Mouse (Mus musculus) olfactory bulb, adult 2 months (tissue): ENCODE measurements around the gene A1cf. TPM values are rescaled to one million over a fixed set of nuclear protein-coding genes. Genes with fewer than 3 reads are reported as not detected.

ENCODE experiments used
- H3K27ac ChIP-seq: fragments of 200-500 bp; 2 replicates; pipeline ENCODE4 v1.5.1; 2012; ENCODE audit warnings: low read depth, low read length; ENCODE audit not compliant: insufficient read depth
- H3K4me1 ChIP-seq: fragments of 200-500 bp; 2 replicates; pipeline ENCODE4 v1.6.1; 2012; ENCODE audit warnings: low read length; ENCODE audit not compliant: control insufficient read depth, insufficient read depth
- H3K4me3 ChIP-seq: fragments of 200-500 bp; 2 replicates; pipeline ENCODE4 v1.5.1; 2012; ENCODE audit warnings: mild to moderate bottlenecking, low read depth, low read length, moderate library complexity; ENCODE audit not compliant: insufficient read depth
- CTCF ChIP-seq: fragments of 200-500 bp; IDR thresholded peaks from 2 replicates; pipeline ENCODE4 v1.5.1; 2012; ENCODE audit warnings: low read depth, mild to moderate bottlenecking, low read length, moderate library complexity; ENCODE audit not compliant: insufficient read depth
- POLR2A ChIP-seq: fragments of 200-500 bp; IDR thresholded peaks from 2 replicates; pipeline ENCODE4 v1.6.1; 2012; ENCODE audit warnings: mild to moderate bottlenecking, low read depth, low read length, moderate library complexity; ENCODE audit not compliant: insufficient read depth
- WGBS: fragments of 180-500 bp; shearing (Covaris S2); methylation state at CpG from one replicate; pipeline ENCODE4 v1.1.7; 2018; 5-methylcytosine and 5-hydroxymethylcytosine counted together
- polyA plus RNA-seq: library from polyadenylated mRNA; stranded (reverse); fragments of >200 nt; gene quantifications from 2 replicates; pipeline ENCODE4 v1.2.4, GENCODE M21; 2012; ENCODE audit warnings: low replicate concordance; ENCODE audit not compliant: missing spikeins, insufficient read depth, insufficient read length

A1cf gene
- polyA plus RNA-seq, 1 experiment: not detected

- no peak overlapping the region for H3K4me3 ChIP-seq
- TF ChIP-seq CTCF (no peak), POLR2A (no peak)
- no peaks in the 10 kb centered on the region for H3K4me1 ChIP-seq
- H3K27ac ChIP-seq: no peak overlapping the region
- WGBS: 92% methylated on average over 4 of the region's 4 CpGs
These were observed 51.8 kb downstream of the A1cf start for GRCm38 (mm10) chr19:31920357-31920756.

- H3K4me1 ChIP-seq: no peaks in the 10 kb centered on the region
- 31% methylated on average over 5 of the region's 5 CpGs for WGBS
- no peak overlapping the region for H3K27ac ChIP-seq
- no peak overlapping the region for H3K4me3 ChIP-seq
- TF ChIP-seq POLR2A (no peak), CTCF (no peak)
These were observed 53.3 kb downstream of the A1cf start for GRCm38 (mm10) chr19:31921852-31922251.

- Histone ChIP-seq H3K4me1 (no peaks in the 10 kb centered on the region), H3K4me3 (no peak overlapping the region), H3K27ac (no peak overlapping the region)
- TF ChIP-seq POLR2A: no peak
- TF ChIP-seq CTCF: no peak
- 75% methylated on average over 6 of the region's 6 CpGs for WGBS
These were observed 55.2 kb downstream of the A1cf start for GRCm38 (mm10) chr19:31923615-31924352.

GRCm38 (mm10) chr19:31950793-31951489 is 82.4 kb downstream of the A1cf start:
- no peaks in the 10 kb centered on the region for H3K4me1 ChIP-seq
- 77% methylated on average over 7 of the region's 7 CpGs for WGBS
- no peak overlapping the region for H3K4me3 ChIP-seq
- H3K27ac ChIP-seq: no peak overlapping the region
- TF ChIP-seq POLR2A: no peak
- no peak for TF ChIP-seq CTCF

GRCm38 (mm10) chr19:31953799-31954198 is 85.2 kb downstream of the A1cf start:
- 75% methylated on average over 2 of the region's 2 CpGs for WGBS
- no peak for TF ChIP-seq CTCF
- TF ChIP-seq POLR2A: no peak

DNA sequence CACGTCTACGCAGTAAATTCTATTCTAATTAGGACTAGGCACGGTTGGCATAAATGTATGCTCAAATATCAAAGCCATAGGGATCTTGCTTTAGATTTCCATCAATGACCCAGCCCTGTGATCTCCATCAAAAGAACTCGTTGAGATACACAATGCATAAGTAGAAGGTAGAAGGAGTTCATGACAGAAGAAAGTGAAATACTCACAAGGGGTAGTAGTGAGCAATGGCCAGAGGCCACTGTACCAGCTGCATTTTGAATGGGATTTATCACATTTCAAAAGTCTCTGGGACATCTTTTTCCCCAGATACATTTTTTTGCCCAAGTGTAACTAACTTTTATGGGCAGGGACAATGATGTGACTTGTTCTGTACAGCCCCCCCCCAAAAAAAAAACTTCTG is 85.7 kb downstream of the A1cf start:
- no peak overlapping the region for H3K27ac ChIP-seq
- TF ChIP-seq POLR2A (no peak), CTCF (no peak)
- no peaks in the 10 kb centered on the region for H3K4me1 ChIP-seq
- H3K4me3 ChIP-seq: no peak overlapping the region
- WGBS: 85% methylated on average over 4 of the region's 4 CpGs

More at GRCm38 (mm10) chr19:31953799-31954198, 85.2 kb downstream of the A1cf start:
- no peak overlapping the region for H3K4me3 ChIP-seq
- H3K27ac ChIP-seq: no peak overlapping the region
- H3K4me1 ChIP-seq: no peaks in the 10 kb centered on the region

- Histone ChIP-seq H3K4me3 (no peak overlapping the region), H3K4me1 (no peaks in the 10 kb centered on the region), H3K27ac (no peak overlapping the region)
- TF ChIP-seq POLR2A: no peak
- TF ChIP-seq CTCF: no peak
- WGBS: 95% methylated on average over 4 of the region's 4 CpGs
These were observed 86.1 kb downstream of the A1cf start for GRCm38 (mm10) chr19:31954696-31955095.

DNA sequence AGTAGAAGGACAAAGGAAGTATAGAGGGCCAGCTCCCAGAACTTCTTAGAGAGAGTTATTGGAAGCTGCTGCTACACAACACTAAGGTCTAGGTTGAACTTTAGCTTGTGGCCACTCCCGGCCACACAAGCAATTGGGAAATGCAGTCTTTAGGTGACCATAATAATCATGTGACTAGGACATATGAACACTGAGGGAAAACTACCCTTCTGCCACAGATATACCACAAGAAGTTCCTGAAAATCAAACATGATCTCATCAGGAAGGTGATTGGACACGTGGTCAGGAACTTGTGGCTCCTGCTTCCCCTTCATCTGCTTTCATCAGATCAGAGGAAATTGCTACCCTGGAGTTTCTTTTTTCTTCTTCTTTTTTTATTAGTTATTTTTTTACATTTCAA is 87.8 kb downstream of the A1cf start:
- TF ChIP-seq POLR2A: no peak
- no peak for TF ChIP-seq CTCF

GRCm38 (mm10) chr19:31960434-31960833 is 91.9 kb downstream of the A1cf start:
- TF ChIP-seq POLR2A (no peak), CTCF (no peak)
- 97% methylated on average over 2 of the region's 2 CpGs for WGBS

More for the DNA sequence above, 87.8 kb downstream of the A1cf start:
- no peaks in the 10 kb centered on the region for H3K4me1 ChIP-seq
- H3K27ac ChIP-seq: no peak overlapping the region
- WGBS: 78% methylated on average over 2 of the region's 2 CpGs
- H3K4me3 ChIP-seq: no peak overlapping the region

DNA sequence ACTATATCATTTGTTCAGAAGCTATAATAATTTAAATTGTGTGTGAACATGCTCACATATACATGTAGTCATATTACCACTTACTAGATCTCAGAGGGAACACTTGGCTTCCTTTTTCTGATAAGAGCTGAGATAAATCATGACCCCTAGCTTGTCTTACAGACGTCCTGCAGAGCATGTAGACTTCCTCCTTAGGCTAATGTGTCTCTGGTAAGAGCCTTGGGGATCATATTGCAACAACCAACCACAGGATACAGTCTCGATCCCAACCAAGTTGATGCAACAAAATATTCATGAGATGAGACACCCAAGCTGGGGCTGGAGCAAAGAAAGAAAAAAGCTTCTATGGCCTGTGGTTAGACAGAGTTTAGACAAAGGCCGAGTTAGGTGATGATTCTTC is 94.6 kb downstream of the A1cf start:
- Histone ChIP-seq H3K27ac (no peak overlapping the region), H3K4me1 (no peaks in the 10 kb centered on the region), H3K4me3 (no peak overlapping the region)
- TF ChIP-seq POLR2A (no peak), CTCF (no peak)
- 71% methylated on average over 3 of the region's 3 CpGs for WGBS

More at GRCm38 (mm10) chr19:31960434-31960833, 91.9 kb downstream of the A1cf start:
- Histone ChIP-seq H3K4me1 (no peaks in the 10 kb centered on the region), H3K4me3 (no peak overlapping the region), H3K27ac (no peak overlapping the region)
